Mouse (Mus musculus) limb, embryonic 14.5 days (tissue): ENCODE results near the gene Hist1h1c. TPM values are rescaled to one million over a fixed set of nuclear protein-coding genes. Genes with fewer than 3 reads are reported as not detected.
A peak's percentile ranks its signal among the peaks of the same experiment; 100 is the strongest.
"Not testable (repeated sequence)": the region's sequence is repeated elsewhere in the genome, so short reads cannot be mapped to it uniquely, and the experiment has no call there.

ENCODE experiments used
- ATAC-seq: fragments of 200-750 bp; cut with Nextera tagmentation; 2 replicates; pipeline ENCODE4 v1.8.0; 2017; ENCODE audit warnings: low read depth, moderate number of reproducible peaks, moderate TSS enrichment; ENCODE audit not compliant: low FRiP score
- DNase-seq: peaks from one replicate; pipeline ENCODE4 v3.0.0-alpha.2; 2015; ENCODE audit warnings: low spot score
- H3K27ac ChIP-seq: fragments of 300-500 bp; sonication (generic); replicated peaks from 2 replicates; pipeline ENCODE4 v1.5.1; 2014; ENCODE audit warnings: low read depth, mild to moderate bottlenecking, low read length, moderate library complexity, mixed read lengths
- H3K27me3 ChIP-seq: fragments of 300-500 bp; sonication (generic); 2 replicates; pipeline ENCODE4 v1.6.1; 2014; ENCODE audit warnings: low read length, mixed read lengths; ENCODE audit not compliant: control insufficient read depth, insufficient read depth
- H3K36me3 ChIP-seq: fragments of 300-500 bp; sonication (generic); 2 replicates; pipeline ENCODE4 v1.6.1; 2014; ENCODE audit warnings: mild to moderate bottlenecking, low read length, moderate library complexity, mixed read lengths; ENCODE audit not compliant: control insufficient read depth, insufficient read depth
- H3K4me1 ChIP-seq: fragments of 300-500 bp; sonication (generic); 2 replicates; pipeline ENCODE4 v1.6.1; 2014; ENCODE audit warnings: antibody characterized with exemption, low read length, mixed read lengths; ENCODE audit not compliant: control insufficient read depth, insufficient read depth
- H3K4me2 ChIP-seq: fragments of 300-500 bp; sonication (generic); replicated peaks from 2 replicates; pipeline ENCODE4 v1.6.1; 2014; ENCODE audit warnings: low read depth, mild to moderate bottlenecking, low read length, moderate library complexity; ENCODE audit not compliant: severe bottlenecking
- H3K4me3 ChIP-seq: fragments of 300-500 bp; sonication (generic); replicated peaks from 2 replicates; pipeline ENCODE4 v1.5.1; 2014; ENCODE audit warnings: low read length
- H3K9ac ChIP-seq: fragments of 300-500 bp; sonication (generic); 2 replicates; pipeline ENCODE4 v1.6.1; 2014; ENCODE audit warnings: mild to moderate bottlenecking, low read depth, low read length, moderate library complexity; ENCODE audit not compliant: severe bottlenecking
- H3K9me3 ChIP-seq: fragments of 300-500 bp; sonication (generic); 2 replicates; pipeline ENCODE4 v1.6.1; 2016; ENCODE audit warnings: low read length; ENCODE audit not compliant: control insufficient read depth
- POLR2A ChIP-seq: fragments of 200-500 bp; IDR thresholded peaks from 2 replicates; pipeline ENCODE4 v1.8.0; 2012; ENCODE audit warnings: inconsistent platforms, mild to moderate bottlenecking, moderate library complexity, borderline replicate concordance; ENCODE audit not compliant: insufficient read depth, insufficient read length; ENCODE audit errors: extremely low read depth
- WGBS: fragments of 180-500 bp; shearing (Covaris S2); extraction: QIAGEN DNeasy Blood & Tissue Kit; methylation state at CpG from one replicate; pipeline ENCODE4 v1.1.7; 2014; 5-methylcytosine and 5-hydroxymethylcytosine counted together
- polyA plus RNA-seq, 2 experiments: library from polyadenylated mRNA; depleted of rRNA in 1 of 2; stranded (reverse) in 1 of 2; unstranded in 1 of 2; fragments of >200 nt; fragmentation: Nextera tagmentation in 1 of 2; extraction: Ambion mirVana in 1 of 2; gene quantifications; 2 replicates each; pipeline versions ENCODE4 v1.2.1 to v1.2.3; 2012 to 2014

Hist1h1c gene
- polyA plus RNA-seq, 2 experiments = 23.7 to 24.7 TPM

GRCm38 (mm10) chr13:23700786-23701520, 37.7 kb upstream of the Hist1h1c start:
- no peak for TF ChIP-seq POLR2A
- no peak overlapping the region for H3K9ac ChIP-seq
- H3K4me2 ChIP-seq = no peak overlapping the region
- H3K27ac ChIP-seq = no peak overlapping the region
- DNase-seq = peak; percentile 93
- H3K4me3 ChIP-seq = no peak overlapping the region
- ATAC-seq = peak; percentile 45
- WGBS = 30% methylated on average over 8 of the region's 8 CpGs
- no peaks in the 10 kb centered on the region for H3K36me3 ChIP-seq
- H3K9me3 ChIP-seq = no peaks in the 10 kb centered on the region
- H3K27me3 ChIP-seq = no peaks in the 10 kb centered on the region
- H3K4me1 ChIP-seq = peaks cover 7% of the 10 kb centered on the region; the same call in 1 of the 2 replicates

- no peak for TF ChIP-seq POLR2A
- H3K4me3 ChIP-seq = no peak overlapping the region
- no peaks in the 10 kb centered on the region for H3K27me3 ChIP-seq
- no peak overlapping the region for H3K9ac ChIP-seq
- peaks cover 5% of the 10 kb centered on the region; the same call in 1 of the 2 replicates for H3K4me1 ChIP-seq
- 64% methylated on average over 4 of the region's 4 CpGs for WGBS
- H3K4me2 ChIP-seq = no peak overlapping the region
- ATAC-seq (no peak), DNase-seq (no peak)
- H3K27ac ChIP-seq = no peak overlapping the region
- H3K9me3 ChIP-seq = no peaks in the 10 kb centered on the region
- no peaks in the 10 kb centered on the region for H3K36me3 ChIP-seq
Measured at GRCm38 (mm10) chr13:23702220-23702619, 36.4 kb upstream of the Hist1h1c start.

- H3K27me3 ChIP-seq, H3K9me3 ChIP-seq, H3K27ac ChIP-seq, H3K9ac ChIP-seq, H3K4me2 ChIP-seq, DNase-seq, H3K4me1 ChIP-seq, H3K36me3 ChIP-seq, H3K4me3 ChIP-seq, ATAC-seq: not testable (repeated sequence)
- WGBS = 78% methylated on average over 2 of the region's 2 CpGs
Measured at GRCm38 (mm10) chr13:23702801-23703200, 35.8 kb upstream of the Hist1h1c start.

- H3K4me1 ChIP-seq = peaks cover 10% of the 10 kb centered on the region
- no peak overlapping the region for H3K4me2 ChIP-seq
- H3K9ac ChIP-seq = no peak overlapping the region
- no peaks in the 10 kb centered on the region for H3K9me3 ChIP-seq
- DNase-seq = no peak
- no peaks in the 10 kb centered on the region for H3K36me3 ChIP-seq
- no peaks in the 10 kb centered on the region for H3K27me3 ChIP-seq
- ATAC-seq = no peak
- WGBS = 91% methylated on average over 7 of the region's 7 CpGs
- H3K4me3 ChIP-seq = no peak overlapping the region
- H3K27ac ChIP-seq = no peak overlapping the region
- no peak for TF ChIP-seq POLR2A
Measured at GRCm38 (mm10) chr13:23705751-23706356, 32.8 kb upstream of the Hist1h1c start.

GRCm38 (mm10) chr13:23706771-23707170, 31.8 kb upstream of the Hist1h1c start:
- no peak for DNase-seq
- 91% methylated on average over 12 of the region's 12 CpGs for WGBS

More at GRCm38 (mm10) chr13:23706771-23707170, 31.8 kb upstream of the Hist1h1c start:
- no peak for ATAC-seq
- TF ChIP-seq POLR2A = no peak
- H3K9me3 ChIP-seq = no peaks in the 10 kb centered on the region
- H3K9ac ChIP-seq = no peak overlapping the region
- no peak overlapping the region for H3K4me2 ChIP-seq
- H3K4me1 ChIP-seq = peaks cover 10% of the 10 kb centered on the region
- no peaks in the 10 kb centered on the region for H3K36me3 ChIP-seq
- H3K27me3 ChIP-seq = no peaks in the 10 kb centered on the region
- H3K27ac ChIP-seq = no peak overlapping the region
- no peak overlapping the region for H3K4me3 ChIP-seq
